Mouse (Mus musculus) neutrophil, adult 5-6 weeks (primary cell): ENCODE measurements around the gene Myl7. TPM values are rescaled to one million over a fixed set of nuclear protein-coding genes. Genes with fewer than 3 reads are reported as not detected.
A peak's percentile ranks its signal among the peaks of the same experiment; 100 is the strongest.
"Not testable (repeated sequence)": the region's sequence is repeated elsewhere in the genome, so short reads cannot be mapped to it uniquely, and the experiment has no call there.

Experiments used
- ATAC-seq: fragments of 151-379, 151-347 bp; 2 replicates; pipeline ENCODE4 v1.8.0; 2017; ENCODE audit warnings: mild to moderate bottlenecking, moderate TSS enrichment; ENCODE audit not compliant: insufficient number of reproducible peaks, poor library complexity, low FRiP score, severe bottlenecking; ENCODE audit errors: extremely low read depth
- total RNA-seq: library from RNA; stranded (forward); fragments of 200-1000 nt; gene quantifications from 2 replicates; pipeline ENCODE4 v1.2.3, GENCODE M21; 2017

Myl7 gene
- total RNA-seq, 1 experiment from 2014 or later = not detected

GRCm38 (mm10) chr11:5905778-5906518 lies 7.4 kb upstream of the Myl7 start:
- no peak for ATAC-seq

- ATAC-seq = no peak
These were observed 6.3 kb upstream of the Myl7 start for GRCm38 (mm10) chr11:5904871-5905270.

GRCm38 (mm10) chr11:5904357-5904756 lies 5.8 kb upstream of the Myl7 start:
- no peak for ATAC-seq

GRCm38 (mm10) chr11:5903844-5904243 lies 5.3 kb upstream of the Myl7 start:
- ATAC-seq = no peak

- ATAC-seq = no peak
These were observed 3.8 kb upstream of the Myl7 start for GRCm38 (mm10) chr11:5902390-5902789.

GRCm38 (mm10) chr11:5901950-5902349 lies 3.4 kb upstream of the Myl7 start:
- ATAC-seq = no peak

GRCm38 (mm10) chr11:5901320-5901719 lies 2.7 kb upstream of the Myl7 start:
- ATAC-seq = no peak

GRCm38 (mm10) chr11:5899286-5899685 lies 704 bp upstream of the Myl7 start:
- ATAC-seq = no peak

GRCm38 (mm10) chr11:5897839-5898238 lies 743 bp downstream of the Myl7 start:
- ATAC-seq = no peak

- no peak for ATAC-seq
These were observed 1.4 kb downstream of the Myl7 start for GRCm38 (mm10) chr11:5897230-5897629.

- no peak for ATAC-seq
These were observed 4.8 kb downstream of the Myl7 start for GRCm38 (mm10) chr11:5893807-5894206.

GRCm38 (mm10) chr11:5892810-5893368 lies 5.7 kb downstream of the Myl7 start:
- no peak for ATAC-seq

- peak; percentile 46; the same call in 1 of the 2 replicates for ATAC-seq
These were observed 6.4 kb downstream of the Myl7 start for GRCm38 (mm10) chr11:5892151-5892591.

GRCm38 (mm10) chr11:5888563-5888962 lies 10.0 kb downstream of the Myl7 start:
- ATAC-seq = not testable (repeated sequence)

- no peak for ATAC-seq
These were observed 11.3 kb downstream of the Myl7 start for GRCm38 (mm10) chr11:5887250-5887649.

- peak; percentile 59; the same call in 1 of the 2 replicates for ATAC-seq
These were observed 12.4 kb downstream of the Myl7 start for GRCm38 (mm10) chr11:5886187-5886586.

- no peak for ATAC-seq
These were observed 16.1 kb downstream of the Myl7 start for GRCm38 (mm10) chr11:5882518-5882917.

- ATAC-seq = 0 out of 2 replicates have a peak, but pooled peaks have one; percentile 18
These were observed 18.7 kb downstream of the Myl7 start for GRCm38 (mm10) chr11:5879905-5880304.

- no peak for ATAC-seq
These were observed 19.9 kb downstream of the Myl7 start for GRCm38 (mm10) chr11:5878661-5879060.

- peak; percentile 95 for ATAC-seq
These were observed 20.6 kb downstream of the Myl7 start, which contains the start of gene Pold2 for GRCm38 (mm10) chr11:5877921-5878526. TSS of gene Pold2 (minus strand) at chr11:5878292.
